ENCODE assay signal across 26 mouse cellular contexts in the genomic region with DNA sequence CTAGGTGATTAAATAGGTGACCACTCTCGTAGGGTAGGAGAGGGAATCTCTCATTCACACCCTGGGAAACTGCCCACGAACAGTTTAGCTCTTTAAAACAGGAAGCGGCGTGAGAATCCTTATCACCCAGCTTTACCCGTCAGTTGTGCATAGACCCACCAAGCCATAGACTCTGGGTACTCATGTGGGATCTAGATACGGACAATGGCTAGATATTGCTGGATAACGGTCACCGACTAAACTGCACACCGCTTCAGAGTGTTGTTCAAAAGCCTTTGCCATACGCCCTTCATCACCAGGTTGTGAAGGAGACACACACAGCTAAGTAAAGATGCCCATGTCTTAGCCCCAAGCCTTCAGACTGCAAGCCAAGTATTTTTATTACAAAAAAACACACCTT.
"Had no signal": no experiment of that assay in that cellular context is flagged by ENCODE, and none has a peak within 500 bp of the region (broad histone marks: within the 10 kb centered on the region; RNA-seq: fewer than 3 reads in every experiment).

No protein-coding gene starts in this region.

- ATAC-seq: hindbrain, embryonic 16.5 days; inflammation-experienced regulatory T-cells, adult 6 months; intestine, embryonic 15.5 days; intestine, postnatal 0 days had no signal

- H3K9ac ChIP-seq: heart, embryonic 12.5 days; hindbrain, embryonic 12.5 days; hindbrain, embryonic 14.5 days; intestine, embryonic 15.5 days; limb, embryonic 12.5 days; liver, embryonic 13.5 days had no signal

- H3K4me1 ChIP-seq: intestine, embryonic 15.5 days had no signal

- H3K4me3 ChIP-seq: gastrocnemius, adult 2 months; heart, embryonic 10.5 days; heart, embryonic 12.5 days; hindbrain, embryonic 10.5 days; hindbrain, embryonic 12.5 days; intestine, embryonic 15.5 days; layer of hippocampus, adult 2 months; limb, embryonic 10.5 days; limb, embryonic 12.5 days; liver, embryonic 13.5 days had no signal

- H3K36me3 ChIP-seq: heart, embryonic 10.5 days; heart, embryonic 12.5 days; hindbrain, embryonic 10.5 days; hindbrain, embryonic 12.5 days; intestine, embryonic 15.5 days; limb, embryonic 10.5 days; limb, embryonic 12.5 days; liver, embryonic 13.5 days had no signal

- H3K9me3 ChIP-seq: heart, embryonic 10.5 days; heart, embryonic 12.5 days; hindbrain, embryonic 10.5 days; hindbrain, embryonic 12.5 days; intestine, embryonic 15.5 days; limb, embryonic 10.5 days; limb, embryonic 12.5 days; liver, embryonic 13.5 days had no signal

- DNase-seq: gastrocnemius, adult 2 months; gastrocnemius, postnatal 10 days; gastrocnemius, postnatal 25 days; heart, adult 18-20 months; heart, postnatal 10 days; heart, postnatal 4 days; kidney, adult 18-20 months; kidney, adult 8-10 months; kidney, postnatal 10 days; kidney, postnatal 25 days; kidney, postnatal 4 days; layer of hippocampus, postnatal 36 days; liver; liver, embryonic 13.5 days had no signal

- H3K27ac ChIP-seq: gastrocnemius, adult 2 months; heart, embryonic 10.5 days; hindbrain, embryonic 10.5 days; hindbrain, embryonic 12.5 days; hindbrain, embryonic 14.5 days; intestine, embryonic 15.5 days; layer of hippocampus, adult 2 months; limb, embryonic 10.5 days; limb, embryonic 12.5 days; liver, embryonic 13.5 days had no signal

- H3K4me2 ChIP-seq: heart, embryonic 12.5 days; hindbrain, embryonic 12.5 days; hindbrain, embryonic 14.5 days; intestine, embryonic 15.5 days; limb, embryonic 12.5 days; liver, embryonic 13.5 days had no signal

- H3K27me3 ChIP-seq: intestine, embryonic 15.5 days; liver, embryonic 13.5 days had no signal
